Mouse (Mus musculus) midbrain, embryonic 10.5 days (tissue): Measurements from ENCODE around the gene Mrpl21. TPM values are rescaled to one million over a fixed set of nuclear protein-coding genes. Genes with fewer than 3 reads are reported as not detected.

Source experiments
- DNase-seq: peaks from one replicate; pipeline ENCODE4 v3.0.0-alpha.2; 2017; ENCODE audit warnings: low spot score
- H3K27ac ChIP-seq: fragments of 300-500 bp; sonication (generic); replicated peaks from 2 replicates; pipeline ENCODE4 v1.5.1; 2016; ENCODE audit warnings: mild to moderate bottlenecking
- H3K27me3 ChIP-seq: fragments of 300-500 bp; sonication (generic); 2 replicates; pipeline ENCODE4 v1.6.1; 2016; ENCODE audit warnings: low read depth, mild to moderate bottlenecking; ENCODE audit not compliant: poor library complexity, severe bottlenecking
- H3K36me3 ChIP-seq: fragments of 300-500 bp; sonication (generic); 2 replicates; pipeline ENCODE4 v1.6.1; 2016; ENCODE audit warnings: mild to moderate bottlenecking, moderate library complexity
- H3K4me1 ChIP-seq: fragments of 300-500 bp; sonication (generic); 2 replicates; pipeline ENCODE4 v1.6.1; 2016
- H3K4me3 ChIP-seq: fragments of 300-500 bp; sonication (generic); 2 replicates; pipeline ENCODE4 v1.5.1; 2016; ENCODE audit warnings: mild to moderate bottlenecking, moderate library complexity
- H3K9me3 ChIP-seq: fragments of 300-500 bp; sonication (generic); replicated peaks from 2 replicates; pipeline ENCODE4 v1.6.1; 2016; ENCODE audit warnings: mild to moderate bottlenecking
- WGBS: fragments of 180-500 bp; shearing (Covaris S2); methylation state at CpG from one replicate; pipeline ENCODE4 v1.1.7; 2016; 5-methylcytosine and 5-hydroxymethylcytosine counted together
- microRNA-seq: library from miRNA; unstranded; fragments of <30 nt; microRNA quantifications from one replicate; pipeline ENCODE4, GENCODE M21; 2017
- polyA plus RNA-seq: library from polyadenylated mRNA; unstranded; fragments of >200 nt; fragmentation: Nextera tagmentation; extraction: Ambion mirVana; gene quantifications from 2 replicates; pipeline ENCODE4 v1.2.1, GENCODE M21; 2016

The Mrpl21 gene
- polyA plus RNA-seq, 1 experiment from 2014 or later: 139 TPM

DNA sequence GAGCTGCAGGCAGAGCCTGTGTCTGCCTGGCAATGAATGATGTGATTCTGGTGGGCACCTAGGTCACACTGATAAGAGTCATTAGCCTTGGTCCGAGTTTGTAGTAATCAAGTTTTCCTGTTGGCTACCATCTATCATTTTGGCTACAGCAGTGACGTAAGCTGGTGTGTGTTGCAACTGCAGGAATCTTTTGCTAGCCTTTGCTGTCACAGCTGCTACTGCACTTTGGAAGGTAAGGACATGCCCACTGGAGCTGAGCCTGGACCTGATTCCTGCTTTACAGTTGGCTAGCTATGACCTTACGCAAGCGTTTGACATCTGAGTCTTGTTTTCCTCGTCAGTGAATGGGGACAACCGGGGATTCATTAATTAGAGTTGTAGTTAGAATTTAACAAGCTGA, 50.5 kb downstream of the Mrpl21 start:
- Histone ChIP-seq H3K4me3 (no peak overlapping the region), H3K27me3 (peaks cover 8% of the 10 kb centered on the region; the same call in 1 of the 2 replicates), H3K9me3 (no peaks in the 10 kb centered on the region), H3K4me1 (peaks cover 22% of the 10 kb centered on the region), H3K27ac (no peak overlapping the region), H3K36me3 (no peaks in the 10 kb centered on the region)
- no peak for DNase-seq
- WGBS: 83% methylated on average over 6 of the region's 6 CpGs

DNA sequence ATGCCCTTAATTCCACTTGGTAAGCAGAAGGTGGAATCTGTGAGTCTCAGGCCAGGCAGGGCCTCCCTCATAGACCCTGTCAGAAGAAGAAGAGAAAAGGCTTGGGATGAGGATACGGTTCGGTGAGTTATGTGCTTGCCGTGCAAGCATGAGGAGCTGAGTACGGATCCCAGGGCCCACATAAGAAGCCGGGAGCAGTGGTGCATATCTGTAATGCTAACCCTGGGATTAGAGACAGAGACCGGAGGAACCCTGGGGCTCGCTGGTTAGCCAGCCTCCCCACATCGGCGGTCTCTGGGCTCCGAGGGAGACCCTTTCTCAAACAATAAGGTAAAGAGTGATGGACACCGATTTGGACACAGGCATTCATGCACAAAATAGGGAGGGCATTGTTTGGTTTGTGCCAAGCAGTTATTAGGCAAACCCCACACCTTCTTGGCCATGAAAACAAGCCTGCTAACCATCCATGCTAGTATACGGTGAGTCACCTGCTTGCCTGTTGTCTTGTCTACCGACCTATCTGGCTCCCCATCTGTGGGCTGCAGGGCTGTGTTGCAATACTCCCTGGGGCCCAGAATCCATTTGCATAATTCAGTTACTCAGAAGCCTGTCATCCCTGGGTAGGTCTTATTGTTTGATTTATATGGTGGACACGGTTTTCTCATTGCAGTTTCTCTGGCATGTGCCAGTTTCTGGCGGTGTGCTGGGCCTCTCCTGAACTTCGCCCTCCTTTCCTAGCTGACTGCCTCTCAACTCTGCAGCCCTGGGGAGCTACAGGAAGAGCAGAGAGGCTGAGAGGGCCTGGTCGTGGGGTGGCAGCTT, 51.2 kb downstream of the Mrpl21 start:
- peak overlapping the region; percentile 60 for H3K27ac ChIP-seq
- no peak overlapping the region for H3K4me3 ChIP-seq
- no peaks in the 10 kb centered on the region for H3K36me3 ChIP-seq
- 63% methylated on average over 17 of the region's 17 CpGs for WGBS
- peaks cover 22% of the 10 kb centered on the region for H3K4me1 ChIP-seq
- H3K9me3 ChIP-seq: no peaks in the 10 kb centered on the region
- H3K27me3 ChIP-seq: peaks cover under 1% of the 10 kb centered on the region; the same call in 1 of the 2 replicates
- DNase-seq: no peak

DNA sequence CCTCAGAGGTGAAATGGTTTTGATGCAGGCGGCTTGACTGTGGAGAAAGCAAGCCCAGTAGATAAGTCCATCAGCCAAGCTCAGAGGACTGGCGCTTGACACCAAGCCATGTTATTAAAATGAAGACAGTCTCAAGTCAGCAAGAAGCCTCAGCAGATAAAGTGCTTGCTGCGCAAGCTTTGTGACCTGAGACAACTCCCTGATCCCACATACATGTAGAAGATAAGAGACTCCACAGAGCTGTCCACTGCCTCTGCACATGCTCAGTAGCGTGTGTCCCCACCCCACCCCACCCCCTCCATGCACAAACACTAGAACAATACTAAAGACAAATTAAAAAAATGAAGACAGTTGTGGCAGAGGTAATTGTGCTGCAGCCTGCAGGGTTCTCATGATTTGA, 51.8 kb downstream of the Mrpl21 start:
- peak overlapping the region; percentile 60 for H3K27ac ChIP-seq
- no peak for DNase-seq
- H3K9me3 ChIP-seq: no peaks in the 10 kb centered on the region
- no peaks in the 10 kb centered on the region for H3K27me3 ChIP-seq
- H3K36me3 ChIP-seq: no peaks in the 10 kb centered on the region
- no peak overlapping the region for H3K4me3 ChIP-seq
- H3K4me1 ChIP-seq: peaks cover 22% of the 10 kb centered on the region
- 92% methylated on average over 4 of the region's 4 CpGs for WGBS

DNA sequence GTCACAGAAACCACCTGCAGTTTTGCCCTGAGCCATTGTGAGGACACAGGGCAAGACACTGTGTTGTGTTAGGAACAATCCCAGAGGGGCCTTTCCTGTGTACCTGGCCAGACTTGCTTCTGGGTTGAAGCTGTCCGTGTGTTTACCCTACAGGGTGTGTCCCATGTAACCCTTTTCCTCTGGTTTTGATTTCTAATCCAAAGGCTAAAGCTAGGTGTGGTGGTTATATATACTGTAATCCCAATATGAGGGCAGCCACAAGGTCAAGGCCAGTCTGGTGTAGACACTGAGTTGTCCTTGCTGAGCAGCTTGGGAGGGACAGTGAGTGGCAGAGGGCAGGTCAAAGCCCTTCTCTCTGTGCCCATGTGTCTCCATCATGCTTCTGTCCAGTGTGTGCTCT, 53.2 kb downstream of the Mrpl21 start:
- H3K4me1 ChIP-seq: peaks cover 22% of the 10 kb centered on the region
- no peaks in the 10 kb centered on the region for H3K36me3 ChIP-seq
- 76% methylated on average over 1 of the region's 1 CpGs for WGBS
- no peaks in the 10 kb centered on the region for H3K27me3 ChIP-seq
- DNase-seq: no peak
- no peaks in the 10 kb centered on the region for H3K9me3 ChIP-seq
- no peak overlapping the region for H3K27ac ChIP-seq
- no peak overlapping the region for H3K4me3 ChIP-seq

DNA sequence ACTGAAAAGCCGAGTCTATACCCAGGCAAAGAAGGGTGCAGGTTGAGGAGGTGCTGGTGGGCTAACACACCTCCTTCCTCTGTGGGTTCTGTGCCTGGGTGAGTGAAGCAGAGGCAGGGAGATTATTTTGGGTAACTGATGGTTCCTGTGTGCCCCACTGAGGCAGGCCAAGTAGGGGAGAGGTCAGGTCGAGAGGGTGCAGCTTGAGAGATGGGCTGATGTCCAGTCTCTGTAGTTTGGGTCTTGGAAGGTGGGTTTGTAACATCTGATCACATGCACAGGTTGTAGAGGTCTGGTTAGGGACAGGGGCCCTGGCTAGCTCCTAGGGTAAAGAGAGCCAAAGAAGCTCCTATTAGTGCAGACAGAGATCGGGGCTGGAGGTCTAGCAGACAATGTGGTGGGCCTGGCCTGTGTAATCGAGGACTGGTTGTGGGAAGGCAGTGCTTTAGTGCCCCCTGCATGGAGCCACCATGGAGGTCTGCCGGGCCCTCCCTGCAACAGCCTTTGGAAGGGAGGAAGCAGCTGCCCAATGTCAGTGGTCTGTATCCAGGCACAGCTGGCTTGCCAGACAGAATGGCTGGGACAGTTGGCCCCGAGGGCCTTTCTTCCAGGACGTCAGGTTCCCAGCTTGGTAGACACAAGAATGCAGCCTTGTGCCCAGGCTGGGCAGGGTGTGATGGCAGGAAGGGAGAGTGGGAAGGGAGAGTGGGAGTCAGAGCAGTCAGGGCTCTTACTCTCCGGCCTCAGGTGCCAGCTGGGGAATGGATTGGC, 54.0 kb downstream of the Mrpl21 start:
- Histone ChIP-seq H3K27me3 (no peaks in the 10 kb centered on the region), H3K27ac (no peak overlapping the region), H3K36me3 (no peaks in the 10 kb centered on the region), H3K4me1 (peaks cover 22% of the 10 kb centered on the region), H3K9me3 (no peaks in the 10 kb centered on the region), H3K4me3 (no peak overlapping the region)
- no peak for DNase-seq
- 66% methylated on average over 8 of the region's 8 CpGs for WGBS

DNA sequence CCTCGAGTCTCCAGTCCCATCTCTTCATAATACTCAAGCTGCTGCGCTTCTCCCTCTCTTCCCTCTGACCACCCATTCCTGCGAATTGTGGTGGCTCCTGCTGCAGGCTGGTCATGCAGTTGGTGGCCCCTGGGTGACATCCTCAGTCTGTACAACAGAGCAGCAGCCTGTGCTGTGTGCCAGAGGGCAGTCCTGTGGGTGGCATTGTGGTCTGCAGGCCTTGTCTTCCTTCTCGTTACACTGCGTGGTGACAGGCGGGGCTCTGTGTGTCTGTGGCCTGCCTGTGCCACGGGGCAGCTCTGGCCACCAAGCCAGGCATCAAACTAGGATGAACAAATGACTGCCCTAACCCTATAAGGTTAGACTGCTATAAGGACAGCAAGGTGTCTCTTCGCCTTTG, 56.5 kb downstream of the Mrpl21 start:
- 84% methylated on average over 8 of the region's 8 CpGs for WGBS
- no peaks in the 10 kb centered on the region for H3K36me3 ChIP-seq
- no peaks in the 10 kb centered on the region for H3K27me3 ChIP-seq
- no peaks in the 10 kb centered on the region for H3K9me3 ChIP-seq
- no peak for DNase-seq
- 0 out of 2 replicates have a peak overlapping the region, but pooled peaks have one; percentile 9 for H3K27ac ChIP-seq
- H3K4me3 ChIP-seq: no peak overlapping the region
- peaks cover 9% of the 10 kb centered on the region for H3K4me1 ChIP-seq

DNA sequence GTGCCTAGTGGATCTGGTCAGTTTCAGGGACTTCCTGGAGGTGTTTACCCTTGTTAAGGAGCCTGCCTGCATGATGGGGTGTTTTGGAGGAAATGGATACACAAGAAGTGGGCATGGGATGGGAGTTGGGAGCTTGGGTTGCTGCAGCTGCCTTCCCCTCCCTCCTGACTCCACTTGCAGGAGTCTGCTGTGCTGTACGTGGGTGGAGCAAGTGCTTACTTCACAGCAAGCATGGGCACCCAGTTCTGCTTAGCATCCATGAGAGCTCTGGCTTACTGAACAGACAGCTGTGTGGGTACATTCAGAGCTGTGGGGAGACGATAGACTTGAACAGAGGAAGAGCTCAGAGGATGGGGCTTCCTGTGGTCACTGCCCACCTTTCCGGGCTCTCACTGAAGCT, 58.3 kb downstream of the Mrpl21 start:
- no peaks in the 10 kb centered on the region for H3K27me3 ChIP-seq
- no peaks in the 10 kb centered on the region for H3K9me3 ChIP-seq
- no peaks in the 10 kb centered on the region for H3K4me1 ChIP-seq
- H3K4me3 ChIP-seq: no peak overlapping the region
- no peaks in the 10 kb centered on the region for H3K36me3 ChIP-seq
- 82% methylated on average over 3 of the region's 3 CpGs for WGBS
- H3K27ac ChIP-seq: no peak overlapping the region
- DNase-seq: no peak

Small RNAs within 50 kb of the gene (microRNA-seq; reads per million reads assigned to microRNA genes)
- gene Mir6984: not detected

Other genes with a start within 250 kb of the Mrpl21 start
- 10.2 and 11.5 TPM in 2 replicates for gene Ighmbp2, start 116 bp downstream of the Mrpl21 start, polyA plus RNA-seq
- gene Cpt1a, start 39.4 kb downstream of the Mrpl21 start, polyA plus RNA-seq: 4.0 and 7.4 TPM in 2 replicates
- gene Tesmin, start 106.0 kb downstream of the Mrpl21 start, polyA plus RNA-seq: 0.12 and 0.25 TPM in 2 replicates
- gene Gal, start 131.6 kb downstream of the Mrpl21 start, polyA plus RNA-seq: 4.4 and 6.1 TPM in 2 replicates